Mouse (Mus musculus) thymus, adult 2 months (tissue): Measurements from ENCODE around the gene Ift80. TPM values are rescaled to one million over a fixed set of nuclear protein-coding genes. Genes with fewer than 3 reads are reported as not detected.

ENCODE experiments used
- DNase-seq: peaks from one replicate; pipeline ENCODE4 v3.0.0; 2021
- H3K27ac ChIP-seq: fragments of 200-500 bp; 2 replicates; pipeline ENCODE4 v1.5.1; 2012; ENCODE audit warnings: low read length, control low read depth; ENCODE audit not compliant: control insufficient read depth, insufficient read depth
- H3K27me3 ChIP-seq: fragments of 200-500 bp; 2 replicates; pipeline ENCODE4 v1.6.1; 2012; ENCODE audit warnings: mild to moderate bottlenecking, low read length, moderate library complexity, mixed read lengths; ENCODE audit not compliant: control insufficient read depth, insufficient read depth
- H3K36me3 ChIP-seq: fragments of 200-500 bp; 2 replicates; pipeline ENCODE4 v1.6.1; 2012; ENCODE audit warnings: mild to moderate bottlenecking, low read length, moderate library complexity; ENCODE audit not compliant: control insufficient read depth, insufficient read depth
- H3K4me1 ChIP-seq: fragments of 200-500 bp; replicated peaks from 2 replicates; pipeline ENCODE4 v1.6.1; 2012; ENCODE audit warnings: low read length; ENCODE audit not compliant: control insufficient read depth, insufficient read depth
- H3K4me3 ChIP-seq: fragments of 200-500 bp; 2 replicates; pipeline ENCODE4 v1.5.1; 2012; ENCODE audit warnings: mild to moderate bottlenecking, low read length, control low read depth, moderate library complexity; ENCODE audit not compliant: control insufficient read depth, insufficient read depth
- CTCF ChIP-seq: fragments of 200-500 bp; IDR thresholded peaks from 2 replicates; pipeline ENCODE4 v1.5.1; 2012; ENCODE audit warnings: mild to moderate bottlenecking, control low read depth, low read length, moderate library complexity, borderline replicate concordance; ENCODE audit not compliant: control insufficient read depth, poor library complexity, insufficient read depth; ENCODE audit errors: extremely low read depth
- POLR2A ChIP-seq: fragments of 200-500 bp; IDR thresholded peaks from 2 replicates; pipeline ENCODE4 v1.6.1; 2012; ENCODE audit warnings: mild to moderate bottlenecking, low read length, control low read depth, moderate library complexity; ENCODE audit not compliant: control insufficient read depth, poor library complexity, insufficient read depth; ENCODE audit errors: extremely low read depth
- WGBS: fragments of 180-500 bp; shearing (Covaris S2); methylation state at CpG from one replicate; pipeline ENCODE4 v1.1.7; 2018; 5-methylcytosine and 5-hydroxymethylcytosine counted together
- polyA plus RNA-seq: library from polyadenylated mRNA; depleted of rRNA; stranded (reverse); fragments of >200 nt; gene quantifications from 2 replicates; pipeline ENCODE4 v1.2.3, GENCODE M21; 2012; rRNA removed

Gene Ift80
- polyA plus RNA-seq: 20.8 and 21.3 TPM in 2 replicates

GRCm38 (mm10) chr3:69004437-69005337 is at the start of gene Ift80, which contains the start of gene Smc4:
TSS of gene Ift80 (minus strand) at chr3:69004570.
TSS of gene Smc4 (plus strand) at chr3:69004738.
- WGBS: under 1% methylated on average over 76 of the region's 76 CpGs

DNA sequence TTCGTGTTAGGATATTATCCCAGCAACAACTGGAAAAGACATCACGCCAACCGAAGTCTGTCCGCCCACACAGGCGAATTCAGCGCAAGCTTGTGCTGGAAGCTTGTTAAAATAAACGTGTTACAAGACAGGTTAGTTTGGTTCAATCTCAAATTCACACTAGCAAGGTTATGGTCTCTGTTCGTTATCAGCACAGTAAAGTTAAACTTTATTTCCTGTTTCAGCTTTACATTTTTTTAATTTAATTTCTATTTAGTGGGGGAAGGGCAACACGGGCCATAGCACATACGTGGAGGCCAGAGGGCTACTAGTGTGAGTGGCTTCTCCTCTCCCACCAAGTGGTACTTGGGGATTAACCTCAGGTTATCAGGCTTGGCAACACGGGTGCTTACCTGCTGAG is 47.5 kb upstream of the Ift80 start:
- TF ChIP-seq POLR2A (no peak), CTCF (no peak)
- WGBS: 88% methylated on average over 11 of the region's 11 CpGs
- no peak for DNase-seq
- no peaks in the 10 kb centered on the region for H3K4me1 ChIP-seq
- no peaks in the 10 kb centered on the region for H3K27me3 ChIP-seq
- H3K36me3 ChIP-seq: no peaks in the 10 kb centered on the region
- no peak overlapping the region for H3K27ac ChIP-seq
- no peak overlapping the region for H3K4me3 ChIP-seq

More at GRCm38 (mm10) chr3:69004437-69005337, at the start of gene Ift80, which contains the start of gene Smc4:
- TF ChIP-seq POLR2A: peak; percentile 80; the same call in 1 of the 2 replicates
- TF ChIP-seq CTCF: peak; percentile 14; the same call in 1 of the 2 replicates
- Histone ChIP-seq H3K4me3 (peak within 1 kb of the TSS; percentile 84), H3K27me3 (no peaks in the 10 kb centered on the region), H3K36me3 (peaks cover 16% of the 10 kb centered on the region), H3K27ac (peak within 1 kb of the TSS; percentile 96), H3K4me1 (peaks cover 3% of the 10 kb centered on the region; the same call in 1 of the 2 replicates)
- peak; percentile 96 for DNase-seq

DNA sequence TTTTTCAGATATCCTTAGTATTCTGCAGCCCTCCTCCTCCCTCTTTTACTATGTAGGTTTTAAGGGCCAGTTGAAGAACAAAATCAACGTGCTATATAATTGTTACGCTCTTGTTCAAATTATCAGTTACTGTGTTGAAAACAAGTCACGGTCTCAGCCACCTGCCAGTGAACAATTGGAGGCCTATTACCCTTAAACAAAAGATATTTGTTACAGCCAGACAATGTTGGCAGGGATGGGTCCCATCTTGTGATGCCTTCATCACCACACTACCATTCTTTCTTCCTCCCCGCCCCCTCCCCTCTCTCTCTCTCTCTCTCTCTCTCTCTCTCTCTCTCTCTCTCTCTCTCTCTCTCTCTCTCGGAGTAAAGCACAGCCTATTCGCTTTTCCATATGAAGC is 44.6 kb upstream of the Ift80 start:
- DNase-seq: no peak
- TF ChIP-seq CTCF (no peak), POLR2A (no peak)
- 96% methylated on average over 6 of the region's 6 CpGs for WGBS
- H3K4me1 ChIP-seq: peaks cover 4% of the 10 kb centered on the region
- no peak overlapping the region for H3K27ac ChIP-seq
- H3K4me3 ChIP-seq: no peak overlapping the region
- no peaks in the 10 kb centered on the region for H3K36me3 ChIP-seq
- H3K27me3 ChIP-seq: no peaks in the 10 kb centered on the region

GRCm38 (mm10) chr3:69047684-69048083 is 43.3 kb upstream of the Ift80 start:
- no peaks in the 10 kb centered on the region for H3K27me3 ChIP-seq
- no peak overlapping the region for H3K4me3 ChIP-seq
- peaks cover 6% of the 10 kb centered on the region for H3K4me1 ChIP-seq
- 91% methylated on average over 4 of the region's 4 CpGs for WGBS
- no peak for DNase-seq
- H3K36me3 ChIP-seq: no peaks in the 10 kb centered on the region
- no peak overlapping the region for H3K27ac ChIP-seq
- no peak for TF ChIP-seq POLR2A

- H3K36me3 ChIP-seq: 0 out of 2 replicates have a peak, but pooled peaks cover 4% of the 10 kb centered on the region
- no peak for DNase-seq
- H3K27me3 ChIP-seq: no peaks in the 10 kb centered on the region
- H3K27ac ChIP-seq: no peak overlapping the region
- TF ChIP-seq CTCF (no peak), POLR2A (no peak)
- peaks cover 6% of the 10 kb centered on the region for H3K4me1 ChIP-seq
- 88% methylated on average over 4 of the region's 4 CpGs for WGBS
- no peak overlapping the region for H3K4me3 ChIP-seq
Observed at GRCm38 (mm10) chr3:69046509-69046908, 42.1 kb upstream of the Ift80 start.

DNA sequence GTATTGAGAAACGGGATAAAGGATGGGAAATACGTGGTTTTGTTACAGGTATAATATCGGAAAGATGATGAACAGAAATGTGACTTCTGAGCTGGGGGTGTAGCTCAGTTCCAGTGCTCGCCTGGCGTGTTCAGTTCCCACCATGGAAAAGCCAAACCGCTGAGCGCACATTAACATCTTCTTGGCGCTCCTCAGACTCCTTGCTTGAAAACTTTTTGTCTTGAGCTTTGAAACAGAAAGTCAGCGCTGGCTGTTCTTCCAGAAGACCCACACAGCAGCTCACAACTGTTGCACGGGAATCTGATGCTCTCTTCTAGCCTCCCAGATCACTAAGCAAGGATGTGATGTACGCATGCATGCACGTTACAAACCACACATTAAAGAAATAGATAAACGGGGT is 41.4 kb upstream of the Ift80 start:
- Histone ChIP-seq H3K27me3 (no peaks in the 10 kb centered on the region), H3K36me3 (peaks cover 4% of the 10 kb centered on the region; the same call in 1 of the 2 replicates), H3K4me3 (0 out of 2 replicates have a peak overlapping the region, but pooled peaks have one; percentile 0), H3K4me1 (peaks cover 6% of the 10 kb centered on the region), H3K27ac (no peak overlapping the region)
- 48% methylated on average over 13 of the region's 13 CpGs for WGBS
- DNase-seq: no peak
- TF ChIP-seq CTCF (no peak), POLR2A (no peak)

GRCm38 (mm10) chr3:69045400-69045703 is 41.0 kb upstream of the Ift80 start:
- Histone ChIP-seq H3K27me3 (no peaks in the 10 kb centered on the region), H3K4me3 (peak overlapping the region; percentile 86), H3K36me3 (peaks cover 5% of the 10 kb centered on the region; the same call in 1 of the 2 replicates), H3K27ac (peak overlapping the region; percentile 25; the same call in 1 of the 2 replicates), H3K4me1 (peaks cover 6% of the 10 kb centered on the region)
- TF ChIP-seq CTCF: no peak
- no peak for TF ChIP-seq POLR2A
- WGBS: 6% methylated on average over 9 of the region's 9 CpGs
- DNase-seq: no peak
